Mouse (Mus musculus) cerebellum, adult 18-20 months (tissue): ENCODE measurements at regions not wholly inside any gene's neighbourhood (a gene's known extent, or its start where the extent isn't known, plus 50 kb on each side); places are given as distances from the start of the nearest gene placed in this dataset.
A peak's percentile ranks its signal among the peaks of the same experiment; 100 is the strongest.
"Not testable (repeated sequence)": the region's sequence is repeated elsewhere in the genome, so short reads cannot be mapped to it uniquely, and the experiment has no call there.

Source experiments
- DNase-seq, 2 experiments: peaks; one replicate each; pipeline ENCODE4 v3.0.0; 2021

- no peak for DNase-seq
These were observed 411.0 kb downstream of the Gja1 start for GRCm38 (mm10) chr10:56788081-56788480.

- DNase-seq = no peak
These were observed 415.9 kb downstream of the Gja1 start for GRCm38 (mm10) chr10:56793074-56793473.

GRCm38 (mm10) chr10:56795396-56795795 lies 418.3 kb downstream of the Gja1 start:
- no peak for DNase-seq

GRCm38 (mm10) chr10:56799307-56799706 lies 422.2 kb downstream of the Gja1 start:
- DNase-seq = no peak

GRCm38 (mm10) chr10:56799745-56800144 lies 422.6 kb downstream of the Gja1 start:
- no peak for DNase-seq

- DNase-seq = no peak
These were observed 431.9 kb downstream of the Gja1 start for GRCm38 (mm10) chr10:56809006-56809405.

GRCm38 (mm10) chr10:56822158-56822557 lies 445.0 kb downstream of the Gja1 start:
- no peak for DNase-seq

- DNase-seq = no peak
These were observed 454.2 kb downstream of the Gja1 start for GRCm38 (mm10) chr10:56831331-56831730.

- DNase-seq = no peak
These were observed 454.8 kb downstream of the Gja1 start for GRCm38 (mm10) chr10:56831966-56832365.

GRCm38 (mm10) chr10:56836130-56836529 lies 459.0 kb downstream of the Gja1 start:
- no peak for DNase-seq

- peak in 1 of 2 experiments; percentile 12 for DNase-seq
These were observed 461.9 kb downstream of the Gja1 start for GRCm38 (mm10) chr10:56839006-56839495.

- peak; percentile 44 to 53 for DNase-seq
These were observed 462.4 kb downstream of the Gja1 start for GRCm38 (mm10) chr10:56839545-56839944.

GRCm38 (mm10) chr10:56840732-56841131 lies 463.6 kb downstream of the Gja1 start:
- DNase-seq = peak in 1 of 2 experiments; percentile 9

- no peak for DNase-seq
These were observed 464.4 kb downstream of the Gja1 start for GRCm38 (mm10) chr10:56841486-56841885.

GRCm38 (mm10) chr10:56841973-56842372 lies 464.8 kb downstream of the Gja1 start:
- no peak for DNase-seq

- DNase-seq = no peak
These were observed 475.4 kb downstream of the Gja1 start for GRCm38 (mm10) chr10:56852484-56852883.

- DNase-seq = no peak
These were observed 479.1 kb downstream of the Gja1 start for GRCm38 (mm10) chr10:56856186-56856585.

GRCm38 (mm10) chr10:56879744-56880143 lies 502.6 kb downstream of the Gja1 start:
- DNase-seq = no peak

- DNase-seq = peak; percentile 55 to 57
These were observed 503.0 kb downstream of the Gja1 start for GRCm38 (mm10) chr10:56880154-56880591.

- DNase-seq = no peak
These were observed 507.6 kb downstream of the Gja1 start for GRCm38 (mm10) chr10:56884456-56885410.

- DNase-seq = not testable (repeated sequence)
These were observed 514.4 kb downstream of the Gja1 start for GRCm38 (mm10) chr10:56891530-56891929.

GRCm38 (mm10) chr10:56892666-56893209 lies 515.6 kb downstream of the Gja1 start:
- no peak for DNase-seq

GRCm38 (mm10) chr10:56893210-56893705 lies 516.1 kb downstream of the Gja1 start:
- no peak for DNase-seq
